Mouse (Mus musculus): ENCODE data around the gene Jade1. TPM values are rescaled to one million over a fixed set of nuclear protein-coding genes. Genes with fewer than 3 reads are reported as not detected.

Jade1 gene
- polyA plus RNA-seq, 1 experiment = 13.2 TPM

GRCm38 (mm10) chr3:41572131-41572530 is 16.6 kb downstream of the Jade1 start:
- no peak overlapping the region for H3K4me3 ChIP-seq (replicated peaks; ENCODE audit: extremely low read depth, low read depth, low read length)
- TF ChIP-seq POLR2A (IDR thresholded peaks at IDR 0.05; ENCODE audit: borderline replicate concordance, extremely low read depth, low read depth, low read length) = no peak
- TF ChIP-seq CTCF (IDR thresholded peaks at IDR 0.05; ENCODE audit: insufficient read depth, low read length) = no peak
- WGBS = 73% methylated on average over 4 of the region's 4 CpGs
- no peak for DNase-seq
- no peaks in the 10 kb centered on the region; the same call in 1 of the 2 replicates for H3K4me1 ChIP-seq (ENCODE audit: control insufficient read depth, insufficient read depth, low read length)

GRCm38 (mm10) chr3:41572968-41573367 is 17.4 kb downstream of the Jade1 start:
- WGBS = 91% methylated on average over 11 of the region's 11 CpGs
- DNase-seq = no peak
- H3K4me3 ChIP-seq (replicated peaks; ENCODE audit: extremely low read depth, low read depth, low read length) = no peak overlapping the region
- no peaks in the 10 kb centered on the region; the same call in 1 of the 2 replicates for H3K4me1 ChIP-seq (ENCODE audit: control insufficient read depth, insufficient read depth, low read length)
- TF ChIP-seq CTCF (IDR thresholded peaks at IDR 0.05; ENCODE audit: insufficient read depth, low read length) = no peak
- TF ChIP-seq POLR2A (IDR thresholded peaks at IDR 0.05; ENCODE audit: borderline replicate concordance, extremely low read depth, low read depth, low read length) = no peak

GRCm38 (mm10) chr3:41574208-41574607 is 18.7 kb downstream of the Jade1 start:
- no peak for DNase-seq
- no peak for TF ChIP-seq CTCF (IDR thresholded peaks at IDR 0.05; ENCODE audit: insufficient read depth, low read length)
- TF ChIP-seq POLR2A (IDR thresholded peaks at IDR 0.05; ENCODE audit: borderline replicate concordance, extremely low read depth, low read depth, low read length) = no peak
- 83% methylated on average over 8 of the region's 8 CpGs for WGBS

GRCm38 (mm10) chr3:41574720-41575435 is 19.3 kb downstream of the Jade1 start:
- no peaks in the 10 kb centered on the region; the same call in 1 of the 2 replicates for H3K4me1 ChIP-seq (ENCODE audit: control insufficient read depth, insufficient read depth, low read length)
- no peak for TF ChIP-seq CTCF (IDR thresholded peaks at IDR 0.05; ENCODE audit: insufficient read depth, low read length)
- no peak for TF ChIP-seq POLR2A (IDR thresholded peaks at IDR 0.05; ENCODE audit: borderline replicate concordance, extremely low read depth, low read depth, low read length)
- H3K4me3 ChIP-seq (replicated peaks; ENCODE audit: extremely low read depth, low read depth, low read length) = no peak overlapping the region
- WGBS = 49% methylated on average over 7 of the region's 7 CpGs
- no peak for DNase-seq

More at GRCm38 (mm10) chr3:41574208-41574607, 18.7 kb downstream of the Jade1 start:
- no peaks in the 10 kb centered on the region; the same call in 1 of the 2 replicates for H3K4me1 ChIP-seq (ENCODE audit: control insufficient read depth, insufficient read depth, low read length)
- H3K4me3 ChIP-seq (replicated peaks; ENCODE audit: extremely low read depth, low read depth, low read length) = no peak overlapping the region

- WGBS = 62% methylated on average over 5 of the region's 5 CpGs
- DNase-seq = no peak
- Histone ChIP-seq H3K4me3 (replicated peaks; ENCODE audit: extremely low read depth, low read depth, low read length) (no peak overlapping the region), H3K4me1 (ENCODE audit: control insufficient read depth, insufficient read depth, low read length) (no peaks in the 10 kb centered on the region; the same call in 1 of the 2 replicates)
- TF ChIP-seq CTCF (IDR thresholded peaks at IDR 0.05; ENCODE audit: insufficient read depth, low read length) (no peak), POLR2A (IDR thresholded peaks at IDR 0.05; ENCODE audit: borderline replicate concordance, extremely low read depth, low read depth, low read length) (no peak)
These were observed 20.4 kb downstream of the Jade1 start for GRCm38 (mm10) chr3:41575971-41576370.

- TF ChIP-seq CTCF (IDR thresholded peaks at IDR 0.05; ENCODE audit: insufficient read depth, low read length) (no peak), POLR2A (IDR thresholded peaks at IDR 0.05; ENCODE audit: borderline replicate concordance, extremely low read depth, low read depth, low read length) (no peak)
- no peak for DNase-seq
- H3K4me3 ChIP-seq (replicated peaks; ENCODE audit: extremely low read depth, low read depth, low read length) = no peak overlapping the region
- no peaks in the 10 kb centered on the region; the same call in 1 of the 2 replicates for H3K4me1 ChIP-seq (ENCODE audit: control insufficient read depth, insufficient read depth, low read length)
- 90% methylated on average over 2 of the region's 2 CpGs for WGBS
These were observed 21.7 kb downstream of the Jade1 start for GRCm38 (mm10) chr3:41577240-41577639.

GRCm38 (mm10) chr3:41579873-41580272 is 24.3 kb downstream of the Jade1 start:
- DNase-seq = no peak
- Histone ChIP-seq H3K4me3 (replicated peaks; ENCODE audit: extremely low read depth, low read depth, low read length) (no peak overlapping the region), H3K4me1 (ENCODE audit: control insufficient read depth, insufficient read depth, low read length) (no peaks in the 10 kb centered on the region; the same call in 1 of the 2 replicates)
- TF ChIP-seq CTCF (IDR thresholded peaks at IDR 0.05; ENCODE audit: insufficient read depth, low read length) (no peak), POLR2A (IDR thresholded peaks at IDR 0.05; ENCODE audit: borderline replicate concordance, extremely low read depth, low read depth, low read length) (no peak)
- WGBS = 77% methylated on average over 4 of the region's 4 CpGs

GRCm38 (mm10) chr3:41580401-41581323 is 25.1 kb downstream of the Jade1 start:
- 71% methylated on average over 14 of the region's 14 CpGs for WGBS
- no peak for TF ChIP-seq CTCF (IDR thresholded peaks at IDR 0.05; ENCODE audit: insufficient read depth, low read length)
- no peak for TF ChIP-seq POLR2A (IDR thresholded peaks at IDR 0.05; ENCODE audit: borderline replicate concordance, extremely low read depth, low read depth, low read length)
- no peak overlapping the region for H3K4me3 ChIP-seq (replicated peaks; ENCODE audit: extremely low read depth, low read depth, low read length)
- DNase-seq = no peak
- no peaks in the 10 kb centered on the region for H3K4me1 ChIP-seq (ENCODE audit: control insufficient read depth, insufficient read depth, low read length)

GRCm38 (mm10) chr3:41581436-41581835 is 25.9 kb downstream of the Jade1 start:
- H3K4me1 ChIP-seq (ENCODE audit: control insufficient read depth, insufficient read depth, low read length) = no peaks in the 10 kb centered on the region
- 78% methylated on average over 8 of the region's 8 CpGs for WGBS
- TF ChIP-seq CTCF (IDR thresholded peaks at IDR 0.05; ENCODE audit: insufficient read depth, low read length) = no peak
- no peak for TF ChIP-seq POLR2A (IDR thresholded peaks at IDR 0.05; ENCODE audit: borderline replicate concordance, extremely low read depth, low read depth, low read length)
- H3K4me3 ChIP-seq (replicated peaks; ENCODE audit: extremely low read depth, low read depth, low read length) = no peak overlapping the region
- DNase-seq = no peak
